Mouse (Mus musculus) left cerebral cortex, adult 8-10 months (tissue): ENCODE data around the gene Thap3. TPM values are rescaled to one million over a fixed set of nuclear protein-coding genes. Genes with fewer than 3 reads are reported as not detected.
A peak's percentile ranks its signal among the peaks of the same experiment; 100 is the strongest.

ENCODE experiments used
- DNase-seq, 2 experiments: peaks; one replicate each; pipeline ENCODE4 v3.0.0; 2022; ENCODE audit warnings: low spot score in 2 of 2
- total RNA-seq, 4 experiments: library from RNA; stranded (reverse); gene quantifications; 2 replicates each; pipeline ENCODE4 v1.2.4; 2022

The Thap3 gene
- total RNA-seq, 4 experiments from 2014 or later, result 17.5 to 27.0 (median 24.0) TPM

- DNase-seq, result peak; percentile 89 to 93
These were observed 55.1 kb downstream of the Thap3 start, which contains the start of gene Dnajc11 for GRCm38 (mm10) chr4:151933505-151934214. Dnajc11 (plus strand) TSS chr4:151933691.

Other genes starting within 250 kb of the Thap3 start
- 100 to 1,000 TPM; 236 to 263 (median 255) TPM for gene Camta1, start 127.1 kb downstream of the Thap3 start, total RNA-seq
- gene Dnajc11, start 55.3 kb downstream of the Thap3 start, total RNA-seq, result 10 to 100 TPM; 51.5 to 75.7 (median 62.5) TPM
- 10 to 100 TPM; 15.4 to 17.4 (median 15.8) TPM for gene Phf13, start 7.3 kb upstream of the Thap3 start, total RNA-seq
- gene Klhl21, start 19.8 kb upstream of the Thap3 start, total RNA-seq, result 10 to 100 TPM; 15.8 to 21.0 (median 19.3) TPM
- gene Zbtb48, start 38.7 kb upstream of the Thap3 start, total RNA-seq, result 10 to 100 TPM; 11.7 to 17.5 (median 14.0) TPM
- gene Tas1r1, start 49.6 kb upstream of the Thap3 start, total RNA-seq, result under 1 TPM; 0.61 to 0.94 (median 0.73) TPM
- 10 to 100 TPM; 15.7 to 18.2 (median 17.2) TPM for gene Nol9, start 50.3 kb upstream of the Thap3 start, total RNA-seq
- gene Plekhg5, start 83.5 kb upstream of the Thap3 start, total RNA-seq, result 10 to 100 TPM; 72.6 to 90.6 (median 82.4) TPM
- gene Tnfrsf25, start 126.9 kb upstream of the Thap3 start, total RNA-seq, result 1 to 10 TPM; 4.3 to 9.8 (median 6.3) TPM
- 1 to 10 TPM; 2.1 to 3.2 (median 2.6) TPM for gene Espn, start 163.4 kb upstream of the Thap3 start, total RNA-seq
- not detected for gene Hes2, start 169.9 kb upstream of the Thap3 start, total RNA-seq
- 100 to 1,000 TPM; 281 to 320 (median 303) TPM for gene Acot7, start 189.1 kb upstream of the Thap3 start, total RNA-seq